Mouse (Mus musculus): ENCODE measurements at regions not wholly inside any gene's neighbourhood (a gene's known extent, or its start where the extent isn't known, plus 50 kb on each side); places are given as distances from the start of the nearest gene placed in this dataset.

- Histone ChIP-seq H3K4me2 (replicated peaks; ENCODE audit: low read depth) (no peak overlapping the region), H3K27me3 (replicated peaks; ENCODE audit: control insufficient read depth, insufficient read depth, low read length) (no peaks in the 10 kb centered on the region), H3K9ac (ENCODE audit: low read depth, low read length) (no peak overlapping the region), H3K4me3 (ENCODE audit: low read depth, low read length) (no peak overlapping the region), H3K4me1 (replicated peaks; ENCODE audit: control insufficient read depth, insufficient read depth, low read length) (no peaks in the 10 kb centered on the region), H3K36me3 (ENCODE audit: control insufficient read depth, insufficient read depth) (no peaks in the 10 kb centered on the region), H3K27ac (ENCODE audit: low read depth, low read length) (no peak overlapping the region), H3K9me3 (ENCODE audit: control insufficient read depth) (no peaks in the 10 kb centered on the region)
- 80% methylated on average over 2 of the region's 2 CpGs for WGBS
- no peak for TF ChIP-seq CTCF (IDR thresholded peaks at IDR 0.05; ENCODE audit: low read depth)
- ATAC-seq: no peak
Measured at GRCm38 (mm10) chr2:63459112-63459511, 275.0 kb upstream of the Kcnh7 start.

- no peak for ATAC-seq
- TF ChIP-seq CTCF (IDR thresholded peaks at IDR 0.05; ENCODE audit: low read depth): no peak
- Histone ChIP-seq H3K9me3 (ENCODE audit: control insufficient read depth) (no peaks in the 10 kb centered on the region), H3K27ac (ENCODE audit: low read depth, low read length) (no peak overlapping the region), H3K4me3 (ENCODE audit: low read depth, low read length) (no peak overlapping the region), H3K4me1 (replicated peaks; ENCODE audit: control insufficient read depth, insufficient read depth, low read length) (no peaks in the 10 kb centered on the region), H3K36me3 (ENCODE audit: control insufficient read depth, insufficient read depth) (no peaks in the 10 kb centered on the region), H3K27me3 (replicated peaks; ENCODE audit: control insufficient read depth, insufficient read depth, low read length) (no peaks in the 10 kb centered on the region), H3K4me2 (replicated peaks; ENCODE audit: low read depth) (no peak overlapping the region), H3K9ac (ENCODE audit: low read depth, low read length) (no peak overlapping the region)
- WGBS: 47% methylated on average over 10 of the region's 10 CpGs
Measured at GRCm38 (mm10) chr2:63454263-63455011, 270.4 kb upstream of the Kcnh7 start.

- TF ChIP-seq CTCF (IDR thresholded peaks at IDR 0.05; ENCODE audit: low read depth): no peak
- H3K4me2 ChIP-seq (replicated peaks; ENCODE audit: low read depth): no peak overlapping the region
- no peaks in the 10 kb centered on the region for H3K9me3 ChIP-seq (ENCODE audit: control insufficient read depth)
- H3K4me1 ChIP-seq (replicated peaks; ENCODE audit: control insufficient read depth, insufficient read depth, low read length): no peaks in the 10 kb centered on the region
- no peak overlapping the region for H3K4me3 ChIP-seq (ENCODE audit: low read depth, low read length)
- WGBS: 67% methylated on average over 1 of the region's 1 CpGs
- H3K36me3 ChIP-seq (ENCODE audit: control insufficient read depth, insufficient read depth): no peaks in the 10 kb centered on the region
- no peak for ATAC-seq
- H3K9ac ChIP-seq (ENCODE audit: low read depth, low read length): no peak overlapping the region
- no peak overlapping the region for H3K27ac ChIP-seq (ENCODE audit: low read depth, low read length)
- no peaks in the 10 kb centered on the region for H3K27me3 ChIP-seq (replicated peaks; ENCODE audit: control insufficient read depth, insufficient read depth, low read length)
Measured at GRCm38 (mm10) chr2:63452891-63453290, 268.8 kb upstream of the Kcnh7 start.

DNA sequence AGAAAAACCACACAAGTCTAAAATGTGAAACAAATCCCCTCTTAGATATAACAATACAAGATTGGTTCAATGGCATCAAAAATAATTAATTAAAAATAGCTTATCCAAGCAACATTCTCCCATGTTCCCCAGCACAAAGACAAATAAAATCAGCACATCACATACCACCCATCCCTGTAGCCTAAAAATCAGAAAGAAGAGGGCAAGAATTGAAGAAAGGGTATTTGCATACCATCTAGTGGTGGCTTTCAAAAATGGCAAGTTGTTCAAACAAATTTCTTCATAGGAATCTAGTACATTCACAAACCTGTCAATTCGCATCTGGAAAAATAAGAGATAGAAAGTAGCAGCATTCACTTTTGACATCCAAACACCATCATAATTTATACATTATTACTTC, 268.1 kb upstream of the Kcnh7 start:
- H3K27me3 ChIP-seq (replicated peaks; ENCODE audit: control insufficient read depth, insufficient read depth, low read length): no peaks in the 10 kb centered on the region
- ATAC-seq: no peak

DNA sequence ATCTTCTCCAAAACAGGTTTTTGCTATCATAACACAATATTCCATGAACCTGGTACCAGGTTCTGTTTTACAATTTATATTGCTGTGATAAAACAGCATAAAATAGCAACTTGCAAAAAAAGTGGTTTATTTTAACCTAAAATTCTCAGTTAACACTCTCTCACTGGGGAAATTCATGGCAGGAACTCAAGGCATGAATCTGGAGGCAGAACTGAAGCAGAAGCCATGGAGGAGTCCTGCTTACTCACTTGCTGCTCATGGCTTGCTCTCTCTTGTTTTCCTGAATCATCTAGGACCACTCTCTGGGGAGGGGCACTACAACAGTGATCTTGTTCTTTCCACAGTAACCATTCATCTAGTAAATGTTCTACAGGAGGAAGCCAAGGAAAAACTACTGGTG, 250.2 kb upstream of the Kcnh7 start:
- H3K4me2 ChIP-seq (replicated peaks; ENCODE audit: low read depth): no peak overlapping the region
- H3K27ac ChIP-seq (ENCODE audit: low read depth, low read length): no peak overlapping the region
- H3K36me3 ChIP-seq (ENCODE audit: control insufficient read depth, insufficient read depth): no peaks in the 10 kb centered on the region
- H3K4me3 ChIP-seq (ENCODE audit: low read depth, low read length): no peak overlapping the region
- no peak for ATAC-seq
- TF ChIP-seq CTCF (IDR thresholded peaks at IDR 0.05; ENCODE audit: low read depth): no peak
- H3K9ac ChIP-seq (ENCODE audit: low read depth, low read length): no peak overlapping the region
- H3K4me1 ChIP-seq (replicated peaks; ENCODE audit: control insufficient read depth, insufficient read depth, low read length): no peaks in the 10 kb centered on the region
- no peaks in the 10 kb centered on the region for H3K27me3 ChIP-seq (replicated peaks; ENCODE audit: control insufficient read depth, insufficient read depth, low read length)
- H3K9me3 ChIP-seq (ENCODE audit: control insufficient read depth): no peaks in the 10 kb centered on the region

More for the DNA sequence above, 268.1 kb upstream of the Kcnh7 start:
- Histone ChIP-seq H3K4me3 (ENCODE audit: low read depth, low read length) (no peak overlapping the region), H3K9ac (ENCODE audit: low read depth, low read length) (no peak overlapping the region), H3K27ac (ENCODE audit: low read depth, low read length) (no peak overlapping the region), H3K4me1 (replicated peaks; ENCODE audit: control insufficient read depth, insufficient read depth, low read length) (no peaks in the 10 kb centered on the region), H3K36me3 (ENCODE audit: control insufficient read depth, insufficient read depth) (no peaks in the 10 kb centered on the region), H3K9me3 (ENCODE audit: control insufficient read depth) (no peaks in the 10 kb centered on the region), H3K4me2 (replicated peaks; ENCODE audit: low read depth) (no peak overlapping the region)
- 80% methylated on average over 1 of the region's 1 CpGs for WGBS
- peak; percentile 68 for TF ChIP-seq CTCF (IDR thresholded peaks at IDR 0.05; ENCODE audit: low read depth)

DNA sequence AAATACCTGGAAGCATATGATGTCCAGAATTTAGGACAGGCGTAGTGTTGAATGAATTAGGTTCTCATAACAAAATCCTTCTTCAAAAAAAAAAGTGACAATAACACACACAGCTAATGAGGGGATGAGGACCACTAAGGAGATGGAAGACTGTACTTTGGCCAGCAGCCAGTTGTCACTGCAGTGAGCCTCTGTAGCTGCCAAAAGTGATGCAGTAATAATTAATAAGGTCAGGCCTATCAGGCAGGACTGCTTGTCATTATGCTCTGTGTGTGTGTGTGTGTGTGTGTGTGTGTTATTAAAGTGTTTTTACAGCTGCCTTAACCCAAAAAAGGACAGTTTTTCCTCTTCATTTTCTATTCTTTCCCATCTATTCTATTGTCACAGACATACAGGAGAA, 221.3 kb upstream of the Kcnh7 start:
- no peak overlapping the region for H3K4me3 ChIP-seq (ENCODE audit: low read depth, low read length)
- TF ChIP-seq CTCF (IDR thresholded peaks at IDR 0.05; ENCODE audit: low read depth): no peak
- no peak overlapping the region for H3K4me2 ChIP-seq (replicated peaks; ENCODE audit: low read depth)
- ATAC-seq: no peak
- no peak overlapping the region for H3K9ac ChIP-seq (ENCODE audit: low read depth, low read length)
- no peaks in the 10 kb centered on the region for H3K36me3 ChIP-seq (ENCODE audit: control insufficient read depth, insufficient read depth)
- H3K9me3 ChIP-seq (ENCODE audit: control insufficient read depth): no peaks in the 10 kb centered on the region
- 75% methylated on average over 1 of the region's 1 CpGs for WGBS
- H3K27me3 ChIP-seq (replicated peaks; ENCODE audit: control insufficient read depth, insufficient read depth, low read length): no peaks in the 10 kb centered on the region
- H3K4me1 ChIP-seq (replicated peaks; ENCODE audit: control insufficient read depth, insufficient read depth, low read length): no peaks in the 10 kb centered on the region
- H3K27ac ChIP-seq (ENCODE audit: low read depth, low read length): no peak overlapping the region

Data from intestine, postnatal 0 days (tissue).